Mouse (Mus musculus) forebrain, embryonic 11.5 days (tissue): ENCODE results near the gene Mpp6. TPM values are rescaled to one million over a fixed set of nuclear protein-coding genes. Genes with fewer than 3 reads are reported as not detected.
A peak's percentile ranks its signal among the peaks of the same experiment; 100 is the strongest.

ENCODE experiments used
- ATAC-seq: fragments of 200-750 bp; cut with Nextera tagmentation; replicated peaks from 2 replicates; pipeline ENCODE4 v1.8.0; 2017; ENCODE audit warnings: moderate TSS enrichment; ENCODE audit not compliant: low FRiP score
- DNase-seq: peaks from one replicate; pipeline ENCODE4 v3.0.0-alpha.2; 2017; ENCODE audit warnings: low spot score
- H3K27ac ChIP-seq: fragments of 300-500 bp; sonication (generic); 2 replicates; pipeline ENCODE4 v1.5.1; 2014; ENCODE audit warnings: low read depth, low read length
- H3K27me3 ChIP-seq: fragments of 300-500 bp; sonication (generic); 2 replicates; pipeline ENCODE4 v1.6.1; 2014; ENCODE audit warnings: mild to moderate bottlenecking, low read length, mixed read lengths; ENCODE audit not compliant: control insufficient read depth, insufficient read depth
- H3K36me3 ChIP-seq: fragments of 300-500 bp; sonication (generic); 2 replicates; pipeline ENCODE4 v1.6.1; 2014; ENCODE audit warnings: mild to moderate bottlenecking, low read length, moderate library complexity, mixed read lengths; ENCODE audit not compliant: control insufficient read depth, insufficient read depth
- H3K4me1 ChIP-seq: fragments of 300-500 bp; sonication (generic); replicated peaks from 2 replicates; pipeline ENCODE4 v1.6.1; 2014; ENCODE audit warnings: low read length, mixed read lengths; ENCODE audit not compliant: control insufficient read depth, insufficient read depth
- H3K4me2 ChIP-seq: fragments of 300-500 bp; sonication (generic); 2 replicates; pipeline ENCODE4 v1.6.1; 2014; ENCODE audit warnings: low read depth, mild to moderate bottlenecking, low read length, moderate library complexity, mixed read lengths; ENCODE audit not compliant: severe bottlenecking
- H3K4me3 ChIP-seq: fragments of 300-500 bp; sonication (generic); 2 replicates; pipeline ENCODE4 v1.5.1; 2014; ENCODE audit warnings: low read depth, low read length
- H3K9ac ChIP-seq: fragments of 300-500 bp; sonication (generic); 2 replicates; pipeline ENCODE4 v1.6.1; 2014; ENCODE audit warnings: low read length
- H3K9me3 ChIP-seq: fragments of 300-500 bp; sonication (generic); 2 replicates; pipeline ENCODE4 v1.6.1; 2016; ENCODE audit warnings: low read length, mixed read lengths; ENCODE audit not compliant: control insufficient read depth
- WGBS: fragments of 180-500 bp; shearing (Covaris S2); extraction: QIAGEN DNeasy Blood & Tissue Kit; methylation state at CpG from one replicate; pipeline ENCODE4 v1.1.7; 2014; 5-methylcytosine and 5-hydroxymethylcytosine counted together
- polyA plus RNA-seq: library from polyadenylated mRNA; unstranded; fragments of >200 nt; fragmentation: Nextera tagmentation; extraction: Ambion mirVana; gene quantifications from 2 replicates; pipeline ENCODE4 v1.2.1, GENCODE M21; 2014

Gene Mpp6
- polyA plus RNA-seq, result 92.6 and 93.1 TPM in 2 replicates

DNA sequence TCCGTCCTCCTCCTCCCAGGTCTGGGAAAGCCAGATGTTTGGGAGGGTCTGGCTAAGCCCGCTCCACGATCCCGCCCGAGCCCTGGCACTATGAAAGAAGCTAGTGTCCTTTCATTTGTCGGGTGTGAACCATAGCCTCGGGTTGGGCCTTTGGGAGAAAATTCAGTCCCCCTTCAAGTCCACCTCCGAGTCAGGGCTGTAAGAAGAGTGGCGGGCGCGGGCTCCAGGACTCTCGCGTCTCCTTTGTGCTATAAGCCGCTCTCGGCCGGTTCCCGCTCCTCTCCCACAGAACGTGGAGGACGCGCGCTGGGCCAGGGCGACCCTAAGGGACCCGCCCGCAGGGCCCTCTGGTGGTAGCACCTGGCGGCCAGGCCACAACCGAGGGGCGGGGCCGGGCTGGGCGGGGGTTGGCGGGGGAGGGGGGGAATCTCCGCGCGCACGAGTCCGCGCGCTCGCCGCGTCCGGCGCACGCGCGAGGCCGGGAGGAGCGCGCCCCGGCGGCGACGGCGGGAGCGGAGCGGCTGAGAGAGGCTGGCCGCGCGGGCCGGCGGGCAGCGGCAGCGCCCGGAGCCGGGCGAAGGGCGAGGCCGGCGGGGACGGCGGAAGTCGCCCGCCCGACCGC is at the start of gene Mpp6:
Gene Mpp6 (plus strand): TSS at position 485 of the 622 bp plus-strand sequence.
- H3K9ac ChIP-seq, result peak within 1 kb of the TSS; percentile 89
- H3K4me1 ChIP-seq, result peaks cover 4% of the 10 kb centered on the region; the same call in 1 of the 2 replicates
- under 1% methylated on average over 62 of the region's 74 CpGs for WGBS
- DNase-seq (peak; percentile 97), ATAC-seq (peak; percentile 94)
- no peaks in the 10 kb centered on the region for H3K27me3 ChIP-seq
- H3K4me3 ChIP-seq, result peak within 1 kb of the TSS; percentile 83
- no peaks in the 10 kb centered on the region for H3K9me3 ChIP-seq
- H3K36me3 ChIP-seq, result no peaks in the 10 kb centered on the region
- H3K27ac ChIP-seq, result peak within 1 kb of the TSS; percentile 64
- H3K4me2 ChIP-seq, result peak within 1 kb of the TSS; percentile 81

DNA sequence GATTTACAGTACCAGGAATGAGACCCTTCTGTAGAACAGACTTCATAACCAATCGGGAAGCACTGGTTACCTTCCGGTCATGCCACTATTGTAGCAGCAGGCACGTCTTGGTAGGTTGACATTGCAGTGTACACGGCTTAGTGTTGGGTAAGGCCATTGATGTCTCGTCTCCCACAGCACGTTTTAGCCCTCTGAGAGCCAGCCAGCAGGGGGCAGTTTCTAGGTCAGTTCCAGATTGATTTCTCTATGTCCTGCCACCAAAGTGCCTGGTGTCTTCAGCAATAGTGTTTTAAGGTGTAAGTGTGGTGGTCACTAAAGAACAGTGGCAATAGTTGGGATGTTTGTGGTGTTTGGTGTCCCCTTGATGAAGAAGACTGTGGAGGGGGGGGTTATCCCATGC is 43.9 kb upstream of the Mpp6 start:
- Histone ChIP-seq H3K27me3 (no peaks in the 10 kb centered on the region), H3K9ac (no peak overlapping the region)
- WGBS, result 85% methylated on average over 6 of the region's 6 CpGs

DNA sequence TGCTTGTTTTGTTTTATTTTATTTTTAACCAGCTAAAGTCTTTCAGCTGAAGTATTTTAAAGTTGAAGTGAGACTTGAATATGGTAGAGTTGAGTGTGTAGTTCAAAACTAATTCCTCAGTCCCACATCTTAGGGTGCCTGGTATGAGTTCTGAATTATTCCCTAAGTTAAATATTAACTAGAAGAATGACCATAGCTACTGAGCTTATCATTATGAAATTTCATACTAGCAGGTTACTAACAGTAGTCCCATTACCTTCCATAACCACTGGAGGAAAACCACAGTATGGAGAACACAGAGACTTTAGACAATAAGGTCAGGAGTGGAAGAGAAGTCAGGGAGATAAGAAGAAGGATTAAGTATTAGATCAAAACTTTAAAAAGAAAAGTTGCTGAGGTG is 41.6 kb upstream of the Mpp6 start:
- Histone ChIP-seq H3K9me3 (no peaks in the 10 kb centered on the region), H3K9ac (no peak overlapping the region), H3K36me3 (no peaks in the 10 kb centered on the region), H3K4me1 (no peaks in the 10 kb centered on the region), H3K4me3 (no peak overlapping the region), H3K4me2 (no peak overlapping the region), H3K27ac (no peak overlapping the region), H3K27me3 (no peaks in the 10 kb centered on the region)
- ATAC-seq (no peak), DNase-seq (no peak)

More for the DNA sequence above, 43.9 kb upstream of the Mpp6 start:
- no peak overlapping the region for H3K4me3 ChIP-seq
- ATAC-seq, result no peak
- H3K9me3 ChIP-seq, result no peaks in the 10 kb centered on the region
- no peak overlapping the region for H3K27ac ChIP-seq
- no peaks in the 10 kb centered on the region for H3K36me3 ChIP-seq
- H3K4me1 ChIP-seq, result no peaks in the 10 kb centered on the region
- no peak overlapping the region for H3K4me2 ChIP-seq
- DNase-seq, result no peak

DNA sequence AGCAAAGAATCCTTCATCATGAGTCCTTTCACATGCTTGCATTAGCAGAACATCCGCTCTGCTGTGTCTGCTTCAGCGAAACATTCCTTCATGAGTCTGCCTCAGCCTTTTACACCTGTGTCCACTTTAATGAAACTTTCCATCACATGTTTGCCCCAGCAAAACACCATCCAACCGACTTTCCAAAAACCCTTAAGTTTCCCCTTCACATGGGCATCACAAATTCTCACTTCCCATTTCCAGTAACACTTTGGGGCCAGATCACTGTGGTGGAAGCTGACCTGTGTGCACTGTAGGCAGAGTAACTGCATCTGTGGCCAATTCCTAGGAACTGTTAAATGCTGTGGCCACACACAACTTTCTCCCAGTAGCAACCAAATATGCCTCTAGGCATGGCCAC is 34.8 kb upstream of the Mpp6 start:
- H3K9ac ChIP-seq, result no peak overlapping the region
- WGBS, result 92% methylated on average over 3 of the region's 3 CpGs
- no peak overlapping the region for H3K27ac ChIP-seq
- no peaks in the 10 kb centered on the region for H3K27me3 ChIP-seq
- ATAC-seq, result no peak
- H3K4me3 ChIP-seq, result no peak overlapping the region
- H3K4me2 ChIP-seq, result no peak overlapping the region
- no peaks in the 10 kb centered on the region for H3K4me1 ChIP-seq
- H3K9me3 ChIP-seq, result no peaks in the 10 kb centered on the region
- DNase-seq, result no peak
- H3K36me3 ChIP-seq, result no peaks in the 10 kb centered on the region

DNA sequence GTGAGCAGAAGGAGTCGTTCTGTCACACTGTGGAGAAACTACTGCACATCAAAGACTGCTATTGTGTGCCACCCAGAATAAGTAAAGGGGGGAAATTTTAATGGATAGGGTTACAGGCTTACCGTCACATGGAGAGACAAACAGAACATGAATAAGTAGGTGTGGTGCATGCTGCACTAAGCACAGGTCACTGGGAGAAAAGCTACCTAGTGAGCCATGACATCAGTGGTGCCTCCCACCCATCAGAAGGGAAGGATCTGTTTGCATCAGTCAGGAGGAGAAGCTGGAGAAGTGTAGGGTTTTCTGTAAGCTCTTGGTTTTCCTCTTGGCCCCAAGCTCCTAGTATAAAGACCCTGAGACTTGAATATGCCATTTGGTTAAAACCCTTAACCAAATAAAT is 33.6 kb upstream of the Mpp6 start:
- Histone ChIP-seq H3K4me2 (no peak overlapping the region), H3K9ac (no peak overlapping the region), H3K4me1 (no peaks in the 10 kb centered on the region), H3K27ac (no peak overlapping the region), H3K36me3 (no peaks in the 10 kb centered on the region), H3K4me3 (no peak overlapping the region), H3K9me3 (no peaks in the 10 kb centered on the region), H3K27me3 (no peaks in the 10 kb centered on the region)
- DNase-seq (no peak), ATAC-seq (no peak)
- WGBS, result 71% methylated on average over 2 of the region's 2 CpGs

DNA sequence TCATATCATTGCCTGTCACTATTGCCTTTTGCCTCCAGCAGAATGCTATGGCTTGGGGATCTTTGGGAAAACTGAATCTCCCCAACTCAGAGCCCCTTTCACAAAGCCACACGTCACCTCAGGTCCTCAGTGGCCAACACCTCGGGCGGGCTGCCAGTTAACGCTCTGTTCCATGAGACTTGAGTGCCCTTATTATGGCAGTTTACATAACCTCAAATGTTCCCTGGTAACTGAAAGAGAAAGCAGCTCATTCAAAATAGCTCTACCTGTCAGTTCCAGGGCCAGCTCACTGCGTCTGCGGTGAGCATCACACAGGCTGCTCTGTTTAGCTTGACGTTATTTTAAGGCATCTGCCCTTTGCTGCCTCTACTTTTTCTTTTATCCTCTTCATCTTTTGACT is 29.6 kb upstream of the Mpp6 start:
- H3K4me1 ChIP-seq, result no peaks in the 10 kb centered on the region
- H3K9me3 ChIP-seq, result no peaks in the 10 kb centered on the region
- H3K9ac ChIP-seq, result no peak overlapping the region
- no peaks in the 10 kb centered on the region for H3K27me3 ChIP-seq
- WGBS, result 88% methylated on average over 7 of the region's 7 CpGs
- H3K27ac ChIP-seq, result no peak overlapping the region
- H3K4me3 ChIP-seq, result no peak overlapping the region
- no peak for ATAC-seq
- H3K4me2 ChIP-seq, result no peak overlapping the region
- H3K36me3 ChIP-seq, result no peaks in the 10 kb centered on the region
- DNase-seq, result no peak

DNA sequence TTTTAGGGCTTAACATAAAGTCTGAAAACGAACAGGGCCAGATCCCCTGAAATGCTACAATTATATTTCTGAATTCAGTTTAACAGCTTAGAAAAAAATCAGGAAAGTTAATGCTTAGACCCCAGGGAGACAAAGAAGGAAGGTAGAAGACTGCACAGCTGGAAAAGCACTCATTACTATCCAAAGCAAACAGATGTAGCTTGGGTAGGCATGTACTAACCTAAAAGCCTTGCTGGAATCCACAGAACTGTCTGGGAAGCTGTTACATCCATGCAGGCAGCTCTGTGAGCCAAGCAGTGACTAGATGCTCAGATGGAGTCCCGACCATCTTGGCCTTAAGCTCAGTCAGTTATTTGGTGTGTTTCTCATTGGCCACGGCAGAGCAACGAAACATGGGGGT is 24.8 kb upstream of the Mpp6 start:
- no peak for ATAC-seq
- Histone ChIP-seq H3K36me3 (no peaks in the 10 kb centered on the region), H3K4me2 (no peak overlapping the region), H3K9ac (no peak overlapping the region), H3K27ac (no peak overlapping the region), H3K9me3 (no peaks in the 10 kb centered on the region), H3K4me3 (no peak overlapping the region), H3K4me1 (no peaks in the 10 kb centered on the region), H3K27me3 (no peaks in the 10 kb centered on the region)
- WGBS, result 86% methylated on average over 4 of the region's 4 CpGs
- DNase-seq, result no peak

DNA sequence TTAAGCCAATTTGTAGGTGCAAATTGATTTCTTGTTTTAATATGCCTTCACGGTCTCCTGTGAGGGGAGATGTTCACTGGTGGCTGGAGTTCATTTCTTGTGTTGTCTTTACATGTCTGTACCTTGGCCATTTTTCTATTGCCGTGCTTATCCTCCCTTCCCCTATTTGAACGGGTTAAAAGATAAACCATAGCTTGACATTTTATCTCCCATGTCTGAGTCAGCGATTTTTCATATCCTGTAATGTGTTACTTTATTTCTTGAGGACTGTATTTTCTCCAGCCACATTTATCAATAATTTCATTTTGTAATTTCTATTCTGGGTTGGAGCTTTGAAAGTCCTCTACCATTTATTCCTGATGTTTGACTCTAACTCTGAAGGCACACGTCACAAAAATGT is 20.7 kb upstream of the Mpp6 start:
- Histone ChIP-seq H3K9me3 (no peaks in the 10 kb centered on the region), H3K4me2 (no peak overlapping the region)
- 87% methylated on average over 5 of the region's 5 CpGs for WGBS

DNA sequence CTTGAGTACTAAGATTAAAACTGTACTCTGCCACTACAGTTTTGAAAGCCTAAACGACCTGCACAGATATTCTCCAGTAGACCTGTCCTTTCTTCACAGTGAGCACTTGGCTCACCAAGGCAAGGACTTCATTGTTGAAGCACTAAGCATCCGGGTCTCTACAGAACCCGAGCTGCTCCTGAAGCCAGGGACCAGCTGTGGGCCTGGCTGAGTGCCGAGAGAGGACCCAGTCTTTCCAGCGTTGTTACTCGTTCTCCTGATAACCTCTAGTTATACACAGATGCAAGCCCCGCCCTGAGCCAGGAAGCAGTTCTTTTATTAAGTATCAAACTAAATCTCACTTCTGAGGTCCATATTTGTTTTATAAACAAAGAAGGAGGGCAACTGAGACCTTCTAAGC is 19.8 kb upstream of the Mpp6 start:
- Histone ChIP-seq H3K4me3 (no peak overlapping the region), H3K9me3 (no peaks in the 10 kb centered on the region), H3K36me3 (no peaks in the 10 kb centered on the region), H3K4me2 (no peak overlapping the region), H3K9ac (no peak overlapping the region), H3K27ac (no peak overlapping the region), H3K27me3 (no peaks in the 10 kb centered on the region), H3K4me1 (no peaks in the 10 kb centered on the region)
- WGBS, result 85% methylated on average over 7 of the region's 7 CpGs
- ATAC-seq (no peak), DNase-seq (no peak)

More for the DNA sequence above, 20.7 kb upstream of the Mpp6 start:
- Histone ChIP-seq H3K9ac (no peak overlapping the region), H3K27me3 (no peaks in the 10 kb centered on the region), H3K36me3 (no peaks in the 10 kb centered on the region), H3K4me1 (no peaks in the 10 kb centered on the region), H3K4me3 (no peak overlapping the region), H3K27ac (no peak overlapping the region)
- DNase-seq, result no peak
- no peak for ATAC-seq
